Mouse (Mus musculus) spleen, postnatal 10 days (tissue): ENCODE measurements around the gene Tekt1.
A peak's percentile ranks its signal among the peaks of the same experiment; 100 is the strongest.

Source experiments
- DNase-seq, 2 experiments: peaks; one replicate each; pipeline ENCODE4 v3.0.0; 2021 to 2022; ENCODE audit warnings: low spot score in 2 of 2

Tekt1 gene

DNA sequence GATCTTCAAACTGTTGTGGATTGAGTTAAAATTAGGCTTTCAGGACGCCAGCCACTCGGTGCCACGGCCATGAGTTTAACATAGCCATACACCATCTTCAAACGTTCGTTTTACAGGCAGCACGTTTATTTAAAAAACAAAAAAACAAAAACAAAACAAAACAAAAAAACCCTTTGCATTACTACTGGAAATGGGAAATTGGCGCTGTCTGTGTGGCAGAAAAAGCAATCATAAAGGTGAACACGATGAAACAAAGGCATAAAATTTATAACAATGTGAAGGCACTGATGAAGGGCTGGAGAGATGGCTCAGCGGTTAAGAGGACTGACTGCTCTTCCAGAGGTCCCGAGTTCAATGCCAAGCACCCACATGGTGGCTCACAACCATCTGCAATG, at the start of gene Tekt1:
TSS of gene Tekt1 (minus strand) at position 96 of the 395 bp plus-strand sequence.
- DNase-seq, result no peak

DNA sequence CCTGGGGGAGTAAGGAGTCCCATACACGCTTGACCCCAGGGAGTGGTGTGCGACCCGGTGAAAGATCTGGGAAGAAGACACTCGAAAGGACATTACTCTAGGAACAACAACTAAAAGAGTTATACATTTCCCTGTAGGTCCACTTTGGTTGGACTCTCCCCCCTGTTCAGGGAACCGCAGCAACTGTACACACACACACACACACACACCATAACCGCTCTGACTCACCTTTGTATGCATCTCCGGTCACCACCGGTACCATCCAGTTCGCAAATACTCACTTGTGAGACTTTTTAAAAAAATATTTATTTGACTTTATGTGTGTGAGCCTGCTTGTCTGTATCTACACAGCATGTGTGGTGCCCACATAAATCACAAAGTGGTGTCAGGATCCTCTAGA, 49.7 kb upstream of the Tekt1 start:
- DNase-seq, result no peak

DNA sequence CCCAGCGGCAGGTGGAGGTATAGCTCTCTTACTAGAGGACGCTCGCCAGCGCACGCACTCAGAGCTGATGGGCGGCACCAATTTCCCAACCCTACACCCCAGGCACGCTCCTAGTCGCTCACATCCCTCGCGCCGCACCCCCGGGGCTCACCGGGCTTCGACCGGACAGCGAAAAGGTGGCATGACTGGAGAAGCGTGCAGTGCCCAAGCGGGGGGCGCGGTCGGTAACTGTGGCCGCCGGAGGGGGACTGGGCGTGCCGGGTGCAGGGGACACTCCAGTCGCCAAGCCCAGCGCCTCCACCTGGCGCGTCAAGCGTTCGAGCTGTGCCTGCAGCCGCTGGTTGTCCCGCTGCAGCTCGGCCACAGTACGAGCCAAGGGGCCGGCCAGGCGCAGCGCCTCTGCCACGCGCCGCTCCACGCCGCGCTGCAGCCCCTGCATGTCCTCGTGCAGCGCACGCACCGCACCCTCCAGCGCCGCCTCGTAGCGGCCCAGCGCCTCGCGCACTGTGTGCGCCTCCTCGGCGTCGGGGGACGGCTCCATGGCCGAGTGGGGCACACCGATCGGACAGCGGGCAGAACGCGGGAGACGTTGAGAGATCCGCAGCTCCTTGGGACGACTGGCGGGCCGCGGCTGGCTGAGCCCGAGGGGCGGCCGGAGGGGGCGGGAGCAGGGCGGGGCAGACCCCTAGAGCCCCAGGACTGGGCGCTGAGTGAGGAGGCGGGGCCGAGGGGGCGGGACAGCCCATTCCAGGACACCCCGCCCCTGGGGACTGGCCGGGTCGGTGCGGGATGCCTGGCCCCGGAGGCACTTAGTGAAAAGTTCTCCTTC, 49.1 kb upstream of the Tekt1 start, which contains the start of gene Smtnl2:
TSS of gene Smtnl2 (minus strand) at position 621 of the 829 bp plus-strand sequence.
- peak in 1 of 2 experiments; percentile 63 for DNase-seq

DNA sequence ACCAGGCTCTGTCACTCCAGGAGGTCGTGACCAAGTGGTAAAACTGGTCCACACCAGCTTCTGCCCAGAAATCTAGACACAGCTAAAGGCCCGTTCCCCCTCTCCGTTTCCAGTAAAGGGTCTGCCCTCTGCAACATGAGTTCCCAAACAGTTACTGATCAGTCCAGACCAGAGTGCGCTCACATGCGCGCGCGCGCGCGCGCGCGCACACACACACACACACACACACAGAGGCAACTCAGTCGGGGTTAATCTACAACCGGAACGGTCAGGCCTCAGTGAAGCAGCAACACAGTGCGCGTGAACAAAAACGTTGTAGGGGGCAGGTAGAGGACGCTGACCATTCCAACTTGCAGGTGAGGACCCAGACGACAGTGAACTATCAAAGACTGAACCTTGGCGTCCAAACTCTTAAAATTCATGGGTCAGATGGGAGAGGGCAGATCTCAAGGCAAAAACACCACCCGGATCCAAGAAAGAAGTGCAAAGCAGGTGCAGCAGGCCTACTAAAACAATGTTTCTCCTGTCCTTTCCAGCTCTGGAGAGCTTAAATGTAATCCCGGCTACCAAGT, 48.4 kb upstream of the Tekt1 start:
- DNase-seq, result no peak

DNA sequence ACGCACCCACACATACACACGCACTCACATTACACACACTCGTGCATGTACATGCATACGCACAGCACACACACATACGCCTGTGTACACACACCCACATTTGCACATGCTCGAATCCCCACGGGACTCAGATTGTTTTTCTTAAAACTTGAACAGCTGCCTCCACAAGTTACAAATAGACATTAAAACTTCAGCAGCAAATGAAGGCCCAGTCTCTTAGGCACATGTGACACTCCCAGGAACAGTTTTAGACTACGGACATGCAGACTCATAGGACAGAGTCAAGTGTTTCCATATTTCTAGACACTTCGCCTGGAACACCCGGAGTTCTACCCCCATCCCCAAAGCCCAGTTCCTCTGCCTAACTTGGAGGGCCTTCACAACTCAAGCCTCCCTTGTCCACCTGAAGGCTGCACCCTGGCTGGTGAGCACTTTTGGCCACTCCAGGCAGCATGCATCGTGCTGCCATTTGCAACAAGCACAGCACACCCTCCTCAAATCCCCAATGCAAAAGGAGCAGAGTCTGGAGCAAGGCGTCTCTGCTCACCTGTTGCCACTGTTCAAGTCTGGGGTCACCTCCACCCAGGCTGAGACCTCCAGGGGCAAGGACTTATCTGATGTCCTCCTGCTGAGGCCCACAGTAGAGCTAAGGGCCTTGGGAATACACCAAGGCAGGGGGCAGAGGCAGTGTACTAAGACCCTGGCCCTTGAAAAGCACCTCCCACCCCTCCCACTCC, 47.6 kb upstream of the Tekt1 start:
- DNase-seq, result no peak

DNA sequence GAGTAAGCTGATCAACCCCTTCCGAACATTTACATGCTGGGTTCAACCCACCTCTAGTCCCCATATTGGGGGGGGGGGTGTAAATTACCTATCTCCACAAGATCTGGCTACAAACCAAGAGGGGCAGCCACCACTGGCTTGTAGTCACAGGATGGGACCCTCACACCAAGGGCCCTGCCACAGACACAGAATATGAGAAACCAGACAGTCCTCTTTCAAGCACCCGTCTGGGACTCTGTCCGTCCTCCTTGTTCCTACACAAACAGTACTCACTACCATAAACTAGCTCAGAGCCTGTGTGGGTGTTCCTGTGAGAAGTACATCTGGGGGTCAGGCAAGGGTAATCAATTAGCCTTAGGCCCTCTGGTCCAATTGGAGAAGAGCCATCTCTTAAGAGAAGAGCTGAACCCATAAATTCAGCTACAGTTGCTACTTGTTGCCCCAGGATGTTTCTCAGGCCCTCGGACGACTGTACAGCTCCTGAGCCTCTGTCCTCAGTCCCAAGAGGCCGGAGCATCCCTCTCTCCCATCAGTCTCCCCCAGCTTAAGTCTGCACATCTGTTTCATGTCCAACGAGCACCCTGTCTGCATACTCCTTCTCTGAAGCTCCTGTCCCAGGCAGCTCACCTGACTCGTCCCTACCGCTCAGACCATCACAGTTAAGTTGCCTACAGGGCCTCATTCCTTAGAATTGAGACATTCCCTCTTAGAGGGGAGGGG, 46.4 kb upstream of the Tekt1 start:
- DNase-seq, result no peak

DNA sequence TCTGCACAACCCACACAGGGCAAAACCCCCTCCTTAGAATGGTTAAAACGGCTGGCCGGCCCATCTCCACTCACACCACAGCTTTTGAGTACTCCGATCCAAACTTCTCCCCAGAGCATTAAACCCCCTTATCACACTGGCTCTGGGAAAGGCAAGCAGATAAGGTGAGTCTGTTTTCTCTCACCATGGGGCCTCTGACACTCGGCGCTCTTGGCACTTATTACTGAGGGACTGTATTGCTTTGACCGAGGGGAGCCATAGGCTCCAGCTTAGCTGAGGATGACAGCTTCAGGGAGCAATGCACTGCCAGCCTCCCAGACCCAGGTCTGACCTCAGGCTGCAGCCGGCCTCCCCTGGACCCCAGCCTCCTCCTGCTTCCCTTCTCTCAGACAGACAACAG, 45.3 kb upstream of the Tekt1 start:
- DNase-seq, result no peak

DNA sequence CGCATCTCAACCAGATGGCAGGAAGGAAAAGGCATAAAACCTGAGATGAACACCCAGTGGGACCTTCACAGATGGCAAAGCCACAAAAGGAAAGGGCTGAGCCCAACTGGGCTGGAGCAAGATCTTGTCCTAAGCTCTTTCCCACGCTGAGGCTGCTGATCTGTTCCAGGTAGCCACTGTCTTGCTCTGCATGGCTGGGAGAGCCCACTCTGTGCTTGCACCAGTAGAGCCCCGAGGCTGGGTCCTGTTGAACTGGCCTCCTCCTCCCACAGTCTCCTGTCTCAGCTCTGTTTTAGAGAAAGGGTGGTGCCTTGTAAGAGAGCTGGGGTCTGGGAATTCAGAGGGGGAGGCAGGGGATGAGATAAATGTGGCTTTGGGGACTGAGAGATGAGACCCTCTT, 44.8 kb upstream of the Tekt1 start:
- DNase-seq, result no peak

DNA sequence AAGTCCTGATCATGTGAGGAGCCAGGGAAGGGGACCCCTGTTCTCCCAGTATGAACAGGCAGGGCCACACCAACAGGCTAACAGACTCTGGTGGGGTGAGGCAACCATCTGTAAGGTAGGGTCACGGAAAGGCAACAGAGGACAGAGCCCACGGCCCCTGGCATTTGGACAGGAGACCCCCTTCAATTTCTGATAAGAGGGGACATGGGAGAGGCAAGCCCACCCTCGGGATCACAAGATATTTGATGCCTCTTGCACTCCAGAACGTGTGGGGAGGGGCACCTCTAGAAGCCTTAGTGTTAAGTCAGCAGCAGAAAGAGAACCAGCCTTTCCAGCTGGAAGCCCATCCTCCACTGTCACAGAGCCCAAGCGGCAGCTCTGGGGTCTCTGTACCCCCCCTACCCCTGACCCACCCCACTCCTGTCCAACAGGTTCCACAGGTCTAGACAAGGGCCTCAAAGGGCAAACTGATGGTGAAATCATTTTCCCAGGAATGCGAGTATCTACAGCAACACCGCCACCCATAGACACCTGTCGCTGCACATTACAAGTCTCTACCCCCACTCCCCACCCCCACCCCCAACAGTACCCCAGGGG, 43.9 kb upstream of the Tekt1 start:
- no peak for DNase-seq

DNA sequence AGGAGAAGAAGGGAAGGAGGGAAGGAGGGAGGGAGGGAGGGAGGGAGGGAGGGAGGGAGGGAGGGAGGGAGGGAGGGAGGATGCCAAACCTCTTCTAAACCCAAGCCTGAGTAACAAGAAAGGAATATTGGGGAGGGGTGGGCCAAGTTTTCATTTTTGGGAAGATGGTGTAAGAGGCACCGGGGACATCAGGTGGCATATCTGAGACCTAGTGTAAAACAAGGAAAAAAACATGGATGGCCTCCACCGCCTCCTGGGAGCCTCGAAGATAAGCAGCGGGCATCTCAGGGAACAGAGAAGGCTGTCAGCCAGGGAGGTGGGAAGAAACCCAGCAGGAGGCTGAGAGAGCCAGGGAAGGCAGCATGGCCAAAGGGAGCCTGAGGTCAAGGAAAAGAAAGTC, 43.3 kb upstream of the Tekt1 start:
- DNase-seq, result no peak

DNA sequence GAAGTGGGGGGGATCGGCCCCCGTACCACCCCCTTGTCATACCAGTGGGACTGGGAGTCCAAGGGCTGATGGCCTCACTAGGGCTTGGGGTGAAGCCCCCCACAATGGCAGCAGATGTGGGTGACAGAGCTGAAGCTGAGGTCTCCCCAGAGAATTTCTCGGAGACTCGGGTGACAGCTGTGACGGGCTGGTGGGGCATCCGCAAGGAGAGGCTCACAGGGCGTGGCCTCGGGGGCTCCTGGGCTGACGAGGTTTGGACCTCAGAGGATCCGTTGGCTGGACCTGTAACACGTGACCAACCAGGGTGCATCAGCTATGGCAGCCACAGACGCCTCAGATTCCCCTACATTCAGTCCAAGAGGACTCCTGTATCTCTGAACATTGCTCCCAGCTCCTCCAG, 40.7 kb upstream of the Tekt1 start:
- no peak for DNase-seq

DNA sequence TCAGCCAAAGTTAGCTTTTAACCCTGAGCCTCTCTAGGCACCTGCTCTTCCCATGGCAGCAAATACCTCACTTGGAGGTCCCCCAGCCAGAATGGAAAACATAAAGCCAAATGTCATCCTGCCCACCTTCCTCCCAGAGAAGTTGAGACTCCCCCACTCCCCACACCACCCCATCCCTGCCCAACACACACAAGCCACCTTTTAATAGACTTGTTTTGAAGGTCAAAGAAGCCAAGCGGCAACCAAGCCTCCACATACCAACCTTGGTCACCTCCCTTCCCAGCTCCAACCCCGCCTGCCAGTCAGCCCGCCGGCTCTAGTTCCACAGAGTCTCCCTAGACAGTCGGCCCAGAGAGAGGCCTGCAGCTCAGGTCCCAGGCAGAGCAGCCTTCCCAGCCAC, 39.8 kb upstream of the Tekt1 start:
- DNase-seq, result no peak

DNA sequence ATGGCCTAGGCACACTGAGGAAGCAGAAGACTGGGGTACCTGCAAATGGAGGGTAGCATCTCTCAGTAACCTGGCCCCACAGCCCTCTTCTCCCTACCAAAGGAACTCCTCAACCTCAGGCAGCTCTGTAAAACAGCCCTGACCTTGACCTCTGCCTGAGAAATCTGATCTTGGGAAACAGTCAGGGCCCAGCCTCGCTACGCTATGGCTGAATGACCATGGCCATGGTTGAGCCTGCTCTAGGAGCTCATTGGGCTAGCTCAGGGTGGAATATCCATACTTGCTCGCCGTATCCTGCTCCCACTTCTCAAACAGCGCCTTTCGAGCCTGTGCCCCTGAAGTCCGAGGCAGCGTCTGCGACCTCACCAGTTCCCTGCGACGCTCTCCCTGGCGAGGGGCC, 38.8 kb upstream of the Tekt1 start:
- no peak for DNase-seq

DNA sequence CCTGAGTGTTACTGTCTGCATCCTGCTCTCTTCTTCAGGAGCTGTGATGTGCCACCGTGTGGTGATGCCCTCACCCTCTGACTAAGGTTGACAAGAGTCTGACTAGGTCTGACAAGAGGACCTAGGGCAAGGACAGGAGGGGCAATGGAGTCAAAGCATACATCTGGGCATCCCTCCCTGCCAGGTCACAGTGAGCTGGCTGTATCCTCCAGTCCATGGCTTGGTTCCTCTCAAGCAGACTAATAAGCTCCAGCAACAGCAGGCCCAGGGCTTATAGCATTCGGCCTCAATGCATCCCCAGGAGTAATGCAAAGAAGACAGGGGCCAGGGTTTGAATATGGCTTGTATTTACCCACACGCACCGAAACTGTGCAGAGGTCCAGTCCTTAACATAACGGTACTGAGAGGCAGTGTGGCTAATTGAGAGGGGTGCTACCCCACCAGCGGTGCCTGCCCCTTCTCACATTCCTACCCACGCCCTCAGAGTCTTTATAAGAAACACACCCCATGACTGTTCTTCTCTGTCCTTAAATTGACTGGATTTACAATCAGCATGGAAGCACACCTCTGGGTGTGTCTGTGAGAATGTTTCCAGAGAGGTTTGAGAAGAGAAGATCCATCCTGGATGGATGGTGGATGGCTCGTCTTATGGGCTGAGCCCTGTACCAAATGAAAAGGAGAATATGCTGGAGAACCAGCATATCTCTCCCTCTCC, 35.7 kb upstream of the Tekt1 start:
- DNase-seq, result no peak

DNA sequence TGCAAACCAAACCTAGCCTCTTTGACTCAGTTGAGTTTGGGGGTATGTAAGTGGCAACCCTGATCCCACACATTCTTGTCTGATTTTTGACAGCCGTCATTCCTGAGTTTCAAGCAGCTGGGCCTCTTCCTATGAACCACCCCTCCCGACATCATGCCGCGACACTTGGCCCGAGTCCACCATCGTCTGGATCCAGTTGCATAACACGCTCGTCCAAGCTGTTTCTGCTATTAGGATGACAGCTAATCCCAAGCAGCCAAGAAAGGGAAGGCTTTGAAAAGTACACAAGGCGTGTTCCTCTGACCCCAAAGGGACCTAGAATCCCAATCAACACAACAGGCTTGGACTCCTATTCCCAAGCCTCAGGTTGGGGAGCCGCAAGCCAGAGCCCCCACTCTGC, 34.8 kb upstream of the Tekt1 start:
- peak in 1 of 2 experiments; percentile 42 for DNase-seq

DNA sequence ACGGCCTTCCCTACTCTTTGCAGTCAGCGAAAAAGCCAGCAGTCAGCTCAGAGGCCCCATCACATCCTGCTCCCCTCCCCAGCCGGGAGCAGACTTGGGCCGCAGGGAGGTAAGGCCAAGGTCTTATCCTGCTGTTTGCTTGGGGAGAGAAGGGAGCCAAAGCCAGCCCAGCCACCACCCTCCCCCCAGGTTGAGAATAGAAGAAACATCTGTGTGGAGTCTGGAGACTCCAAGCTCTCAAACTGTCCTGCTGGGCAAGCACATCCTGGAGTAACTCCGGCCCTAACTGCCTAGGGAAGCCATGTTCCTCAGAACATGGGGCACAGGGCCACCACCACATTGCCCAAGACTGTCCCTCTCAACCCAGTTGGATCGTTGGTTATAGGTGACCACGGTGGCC, 34.4 kb upstream of the Tekt1 start:
- no peak for DNase-seq

DNA sequence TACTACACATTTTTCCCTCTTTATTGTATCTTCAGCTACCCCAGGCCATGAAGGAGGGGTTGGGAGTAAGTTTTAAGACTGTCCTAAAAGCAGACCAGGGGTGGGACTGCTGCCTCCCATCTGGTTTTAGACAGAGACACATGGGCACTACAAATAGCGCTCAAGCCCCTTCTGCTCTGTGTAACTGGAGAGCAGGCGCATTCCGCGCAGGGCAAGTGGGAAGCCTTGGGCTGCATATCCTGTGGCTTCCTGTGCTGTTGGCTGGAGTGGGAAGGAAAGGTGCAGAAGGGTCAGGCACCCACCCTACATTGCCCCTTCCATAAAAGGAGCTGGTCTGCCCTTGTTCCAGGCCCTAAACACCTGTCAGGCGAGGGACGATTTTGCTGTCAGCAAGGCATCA, 33.4 kb upstream of the Tekt1 start:
- no peak for DNase-seq

DNA sequence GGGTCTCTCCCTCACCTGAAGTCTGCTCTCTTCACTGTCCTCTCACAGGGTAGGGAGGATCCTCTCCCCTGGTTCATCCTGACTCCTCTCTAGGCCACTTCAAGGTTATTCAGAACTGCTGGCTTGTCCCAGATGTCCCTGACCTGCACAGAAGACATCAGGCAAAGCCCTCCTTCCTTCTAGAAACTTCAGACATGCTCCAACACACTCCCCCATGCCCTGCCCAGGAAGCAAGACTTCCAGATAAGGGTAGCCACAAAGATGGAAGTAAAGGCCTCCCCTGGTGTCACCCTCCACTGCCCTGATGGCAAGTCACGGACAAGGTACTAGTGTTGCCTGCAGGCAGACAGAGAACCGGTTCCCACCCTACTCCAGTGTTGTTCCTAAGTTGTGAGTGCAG, 32.5 kb upstream of the Tekt1 start:
- DNase-seq, result no peak

DNA sequence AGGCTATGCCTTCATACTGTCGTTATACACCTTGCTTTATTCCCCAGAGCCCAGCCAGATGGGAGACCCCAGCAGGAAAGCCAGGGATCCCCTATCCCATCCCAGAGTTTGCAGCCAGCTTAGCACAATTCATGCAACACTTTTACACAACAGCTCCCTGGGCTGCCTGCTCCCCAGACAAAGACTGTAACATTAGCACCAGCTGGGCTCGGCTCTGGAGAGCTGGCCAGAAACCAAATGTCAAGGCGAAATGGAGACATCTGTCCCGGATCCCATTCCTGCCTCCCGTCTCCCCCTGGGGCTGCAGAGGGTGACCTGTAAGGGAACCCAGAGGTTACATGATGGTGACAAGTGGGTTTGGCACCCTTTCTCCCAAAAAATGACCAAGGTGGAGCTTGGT, 31.4 kb upstream of the Tekt1 start:
- no peak for DNase-seq

DNA sequence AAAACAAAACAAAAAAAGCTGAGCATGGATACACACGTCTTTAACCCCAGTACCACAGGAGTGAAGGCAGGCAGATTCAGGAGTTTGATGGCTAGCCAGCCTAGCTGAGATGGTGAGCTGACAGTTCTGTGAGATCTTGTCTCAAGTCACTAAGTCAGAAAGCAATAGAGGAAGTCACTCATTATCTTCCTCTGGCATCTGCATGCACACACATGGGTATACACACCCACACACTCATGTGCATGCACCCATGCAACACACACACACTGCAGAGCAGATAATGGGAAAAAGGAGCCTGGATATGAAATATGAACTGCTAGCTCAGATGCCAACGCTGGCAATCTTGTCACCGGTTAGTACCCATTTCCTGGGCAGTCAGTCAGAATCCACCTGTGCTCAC, 31.0 kb upstream of the Tekt1 start:
- no peak for DNase-seq

DNA sequence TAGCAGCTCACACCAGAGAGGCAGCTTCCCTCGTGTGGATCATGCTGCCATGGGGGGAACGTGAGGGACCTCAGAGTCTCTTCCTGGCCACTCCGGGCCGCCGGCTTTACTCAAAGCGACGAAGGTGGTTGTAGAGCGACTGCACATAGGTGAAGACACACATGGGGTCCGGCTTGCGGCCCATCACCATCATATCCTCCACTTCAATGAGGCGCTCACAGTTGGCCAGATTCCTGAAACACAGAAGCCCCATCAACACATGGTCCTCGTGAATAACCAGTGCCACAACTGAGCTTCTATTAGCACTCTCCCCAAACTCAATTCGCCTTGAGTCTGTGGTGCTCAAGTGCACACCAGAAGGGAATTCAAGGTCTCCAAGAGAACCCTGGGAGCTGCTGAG, 28.9 kb upstream of the Tekt1 start:
- no peak for DNase-seq
